Comparison of ENCODE assay signal across 8 mouse cellular contexts in the genomic region with DNA sequence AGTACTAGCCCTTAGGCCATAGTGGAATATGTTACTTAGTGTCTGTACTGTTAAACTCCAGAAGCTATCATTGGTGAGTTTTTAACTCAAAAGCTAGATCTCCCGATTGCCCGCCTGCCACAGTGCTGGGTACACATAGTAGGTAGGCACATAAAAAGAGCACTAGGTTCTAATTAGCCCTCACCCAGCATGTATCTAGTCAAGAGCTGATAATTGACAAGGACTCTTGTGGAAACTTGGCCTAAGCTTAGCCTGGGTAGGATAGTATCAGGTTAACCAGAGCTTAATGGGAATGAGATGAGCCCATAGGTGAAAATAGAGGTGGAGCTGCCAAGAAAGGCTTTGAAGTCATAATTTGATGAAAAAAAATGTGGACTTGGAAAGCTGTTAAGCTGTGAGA. TPM values are rescaled to one million over a fixed set of nuclear protein-coding genes. Genes with fewer than 3 reads are reported as not detected.
A peak's percentile ranks its signal among the peaks of the same experiment; 100 is the strongest.
DNase-seq lines count a peak whose midpoint lies in the region; ATAC-seq and TF ChIP-seq lines count a peak whose summit lies in the region.

No protein-coding gene starts in this region.

- no peak for DNase-seq in kidney, postnatal 0 days (ENCODE audit: low spot score)
- no peak for DNase-seq in kidney, adult 11 months
- DNase-seq in embryonic facial prominence, embryonic 10.5 days (ENCODE audit: low spot score), result no peak
- no peak for DNase-seq in midbrain, postnatal 0 days (ENCODE audit: low spot score)
- DNase-seq in embryo, embryonic 10 days (ENCODE audit: low spot score), result no peak
- no peak for DNase-seq in thymus, adult 2 months
- DNase-seq in spleen, postnatal 10 days (ENCODE audit: low spot score in 2 of 2), result no peak

- peak overlapping the region; percentile 98 for H3K9ac ChIP-seq in kidney, postnatal 0 days (ENCODE audit: low read depth, low read length)
- H3K9ac ChIP-seq in hindbrain, embryonic 16.5 days (ENCODE audit: low read depth, low read length), result peak overlapping the region; percentile 5; the same call in 1 of the 2 replicates
- peak overlapping the region; percentile 99 for H3K9ac ChIP-seq in midbrain, postnatal 0 days (replicated peaks; ENCODE audit: low read length, poor library complexity, severe bottlenecking)

- peaks cover 29% of the 10 kb centered on the region for H3K36me3 ChIP-seq in kidney, postnatal 0 days (ENCODE audit: insufficient read depth, low read length)
- peaks cover 53% of the 10 kb centered on the region for H3K36me3 ChIP-seq in embryonic facial prominence, embryonic 10.5 days (replicated peaks)
- peaks cover 22% of the 10 kb centered on the region for H3K36me3 ChIP-seq in hindbrain, embryonic 16.5 days (ENCODE audit: control insufficient read depth, insufficient read depth, low read length)
- H3K36me3 ChIP-seq in midbrain, postnatal 0 days (ENCODE audit: insufficient read depth, low read length), result peaks cover 19% of the 10 kb centered on the region
- peaks cover 29% of the 10 kb centered on the region for H3K36me3 ChIP-seq in thymus, adult 2 months (ENCODE audit: control insufficient read depth, insufficient read depth, low read length)

- TF ChIP-seq POLR2A in thymus, adult 2 months (IDR thresholded peaks at IDR 0.05; ENCODE audit: control insufficient read depth, extremely low read depth, insufficient read depth, low read length, poor library complexity), result no peak

- H3K9me3 ChIP-seq in kidney, postnatal 0 days (replicated peaks; ENCODE audit: low read length), result no peaks in the 10 kb centered on the region
- H3K9me3 ChIP-seq in embryonic facial prominence, embryonic 10.5 days, result no peaks in the 10 kb centered on the region
- no peaks in the 10 kb centered on the region for H3K9me3 ChIP-seq in hindbrain, embryonic 16.5 days (ENCODE audit: control insufficient read depth, low read length)
- no peaks in the 10 kb centered on the region for H3K9me3 ChIP-seq in midbrain, postnatal 0 days (ENCODE audit: low read length)

- ATAC-seq in kidney, postnatal 0 days (replicated peaks; ENCODE audit: low FRiP score, low read depth), result no peak
- no peak for ATAC-seq in hindbrain, embryonic 16.5 days
- ATAC-seq in midbrain, postnatal 0 days (ENCODE audit: low FRiP score), result no peak

- H3K4me2 ChIP-seq in kidney, postnatal 0 days (ENCODE audit: low read length), result peak overlapping the region; percentile 93
- H3K4me2 ChIP-seq in hindbrain, embryonic 16.5 days (ENCODE audit: low read length), result peak overlapping the region; percentile 90
- H3K4me2 ChIP-seq in midbrain, postnatal 0 days (ENCODE audit: low read depth, low read length, poor library complexity, severe bottlenecking), result peak overlapping the region; percentile 71

- WGBS in kidney, postnatal 0 days, result 28% methylated on average over 2 of the region's 2 CpGs
- 50% methylated on average over 2 of the region's 2 CpGs for WGBS in embryonic facial prominence, embryonic 10.5 days
- 46% methylated on average over 2 of the region's 2 CpGs for WGBS in hindbrain, embryonic 16.5 days
- WGBS in midbrain, postnatal 0 days, result 40% methylated on average over 2 of the region's 2 CpGs
- 13% methylated on average over 2 of the region's 2 CpGs for WGBS in thymus, adult 2 months

- no peak for TF ChIP-seq CTCF in kidney, postnatal 0 days (IDR thresholded peaks at IDR 0.05; ENCODE audit: low read depth)
- no peak for TF ChIP-seq CTCF in midbrain, postnatal 0 days (IDR thresholded peaks at IDR 0.05)
- TF ChIP-seq CTCF in thymus, adult 2 months (IDR thresholded peaks at IDR 0.05; ENCODE audit: borderline replicate concordance, control insufficient read depth, extremely low read depth, insufficient read depth, low read length, poor library complexity), result no peak

- no peak overlapping the region for H3K27ac ChIP-seq in kidney, postnatal 0 days
- peak overlapping the region; percentile 99; the same call in 1 of the 2 replicates for H3K27ac ChIP-seq in embryonic facial prominence, embryonic 10.5 days (replicated peaks)
- no peak overlapping the region for H3K27ac ChIP-seq in hindbrain, embryonic 16.5 days (ENCODE audit: low read depth, low read length)
- H3K27ac ChIP-seq in midbrain, postnatal 0 days (ENCODE audit: low read depth, low read length), result peak overlapping the region; percentile 99
- no peak overlapping the region for H3K27ac ChIP-seq in thymus, adult 2 months (ENCODE audit: control insufficient read depth, insufficient read depth, low read length)

- peaks cover 11% of the 10 kb centered on the region for H3K4me1 ChIP-seq in kidney, postnatal 0 days (replicated peaks; ENCODE audit: insufficient read depth, low read length)
- H3K4me1 ChIP-seq in embryonic facial prominence, embryonic 10.5 days, result peaks cover 25% of the 10 kb centered on the region
- peaks cover 24% of the 10 kb centered on the region for H3K4me1 ChIP-seq in hindbrain, embryonic 16.5 days (ENCODE audit: control insufficient read depth, insufficient read depth, low read depth, low read length)
- H3K4me1 ChIP-seq in midbrain, postnatal 0 days (ENCODE audit: insufficient read depth, low read length), result peaks cover 13% of the 10 kb centered on the region
- peaks cover 4% of the 10 kb centered on the region for H3K4me1 ChIP-seq in thymus, adult 2 months (replicated peaks; ENCODE audit: control insufficient read depth, insufficient read depth, low read length)

- peak overlapping the region; percentile 91 for H3K4me3 ChIP-seq in kidney, postnatal 0 days (replicated peaks; ENCODE audit: low read depth, low read length)
- peak overlapping the region; percentile 73 for H3K4me3 ChIP-seq in embryonic facial prominence, embryonic 10.5 days
- peak overlapping the region; percentile 98 for H3K4me3 ChIP-seq in hindbrain, embryonic 16.5 days (ENCODE audit: low read length)
- peak overlapping the region; percentile 91 for H3K4me3 ChIP-seq in midbrain, postnatal 0 days (ENCODE audit: low read depth, low read length)
- no peak overlapping the region for H3K4me3 ChIP-seq in thymus, adult 2 months (ENCODE audit: control insufficient read depth, insufficient read depth, low read length)

- H3K27me3 ChIP-seq in kidney, postnatal 0 days (ENCODE audit: insufficient read depth, low read length), result no peaks in the 10 kb centered on the region
- no peaks in the 10 kb centered on the region for H3K27me3 ChIP-seq in embryonic facial prominence, embryonic 10.5 days (replicated peaks; ENCODE audit: low read depth, poor library complexity, severe bottlenecking)
- H3K27me3 ChIP-seq in hindbrain, embryonic 16.5 days (replicated peaks; ENCODE audit: control insufficient read depth, insufficient read depth, low read length), result no peaks in the 10 kb centered on the region
- no peaks in the 10 kb centered on the region for H3K27me3 ChIP-seq in midbrain, postnatal 0 days (ENCODE audit: insufficient read depth, low read length)
- H3K27me3 ChIP-seq in thymus, adult 2 months (ENCODE audit: control insufficient read depth, insufficient read depth, low read length), result no peaks in the 10 kb centered on the region

RNA-seq across cellular contexts. Expression of gene Ppia, which starts 1.8 kb away (rescaled TPM):
- 5,621 and 5,791 TPM in 2 replicates for polyA plus RNA-seq in kidney, postnatal 0 days (2015; fragmentation: Nextera tagmentation; extraction: Ambion mirVana)
- polyA plus RNA-seq in embryonic facial prominence, embryonic 10.5 days (2016; fragmentation: Nextera tagmentation; extraction: Ambion mirVana), result 6,156 and 6,219 TPM in 2 replicates
- 4,094 and 4,423 TPM in 2 replicates for polyA plus RNA-seq in hindbrain, embryonic 16.5 days (2015; fragmentation: Nextera tagmentation; extraction: Ambion mirVana)
- 2,296 and 2,489 TPM in 2 replicates for total RNA-seq in midbrain, postnatal 0 days (2014; rRNA removed)
- polyA plus RNA-seq in midbrain, postnatal 0 days (2015; fragmentation: Nextera tagmentation; extraction: Ambion mirVana), result 5,099 and 5,106 TPM in 2 replicates
- 1,363 and 1,486 TPM in 2 replicates for polyA plus RNA-seq in thymus, adult 2 months (2012; rRNA removed)

RNA-seq across cellular contexts. Expression of gene H2afv, which starts 27.2 kb away (rescaled TPM):
- 441 and 458 TPM in 2 replicates for polyA plus RNA-seq in kidney, postnatal 0 days (2015; fragmentation: Nextera tagmentation; extraction: Ambion mirVana)
- 746 and 786 TPM in 2 replicates for polyA plus RNA-seq in embryonic facial prominence, embryonic 10.5 days (2016; fragmentation: Nextera tagmentation; extraction: Ambion mirVana)
- 223 and 239 TPM in 2 replicates for polyA plus RNA-seq in hindbrain, embryonic 16.5 days (2015; fragmentation: Nextera tagmentation; extraction: Ambion mirVana)
- 46.2 and 57.2 TPM in 2 replicates for total RNA-seq in midbrain, postnatal 0 days (2014; rRNA removed)
- 133 and 142 TPM in 2 replicates for polyA plus RNA-seq in midbrain, postnatal 0 days (2015; fragmentation: Nextera tagmentation; extraction: Ambion mirVana)
- polyA plus RNA-seq in thymus, adult 2 months (2012; rRNA removed), result 163 and 178 TPM in 2 replicates

RNA-seq across cellular contexts. Expression of gene Zmiz2, which starts 28.2 kb away (rescaled TPM):
- polyA plus RNA-seq in kidney, postnatal 0 days (2015; fragmentation: Nextera tagmentation; extraction: Ambion mirVana), result 9.9 TPM in 2 replicates
- polyA plus RNA-seq in embryonic facial prominence, embryonic 10.5 days (2016; fragmentation: Nextera tagmentation; extraction: Ambion mirVana), result 13.1 and 13.6 TPM in 2 replicates
- 29.1 and 29.6 TPM in 2 replicates for polyA plus RNA-seq in hindbrain, embryonic 16.5 days (2015; fragmentation: Nextera tagmentation; extraction: Ambion mirVana)
- total RNA-seq in midbrain, postnatal 0 days (2014; rRNA removed), result 139 and 153 TPM in 2 replicates
- 33.7 and 36.0 TPM in 2 replicates for polyA plus RNA-seq in midbrain, postnatal 0 days (2015; fragmentation: Nextera tagmentation; extraction: Ambion mirVana)
- polyA plus RNA-seq in thymus, adult 2 months (2012; rRNA removed), result 137 and 187 TPM in 2 replicates

RNA-seq across cellular contexts. Expression of gene Purb, which starts 58.6 kb away (rescaled TPM):
- 24.5 and 26.4 TPM in 2 replicates for polyA plus RNA-seq in kidney, postnatal 0 days (2015; fragmentation: Nextera tagmentation; extraction: Ambion mirVana)
- polyA plus RNA-seq in embryonic facial prominence, embryonic 10.5 days (2016; fragmentation: Nextera tagmentation; extraction: Ambion mirVana), result 17.5 and 17.7 TPM in 2 replicates
- 11.2 and 11.5 TPM in 2 replicates for polyA plus RNA-seq in hindbrain, embryonic 16.5 days (2015; fragmentation: Nextera tagmentation; extraction: Ambion mirVana)
- 38.0 and 45.1 TPM in 2 replicates for total RNA-seq in midbrain, postnatal 0 days (2014; rRNA removed)
- 12.2 and 14.2 TPM in 2 replicates for polyA plus RNA-seq in midbrain, postnatal 0 days (2015; fragmentation: Nextera tagmentation; extraction: Ambion mirVana)
- 12.7 and 17.8 TPM in 2 replicates for polyA plus RNA-seq in thymus, adult 2 months (2012; rRNA removed)

Comparison
In these comparisons a context has a peak if more than half of its experiments do, and no peak if none do; other contexts are left out.
1. H3K27ac ChIP-seq: peak in embryonic facial prominence, embryonic 10.5 days (single experiment) and midbrain, postnatal 0 days (single experiment); none in kidney, postnatal 0 days (single experiment), hindbrain, embryonic 16.5 days (single experiment) and thymus, adult 2 months (single experiment).
2. H3K9ac ChIP-seq: peak in every context shown above with its lines; median percentile 99 in midbrain, postnatal 0 days; 98 in kidney, postnatal 0 days; 5 in hindbrain, embryonic 16.5 days.
3. Peak in every context shown above with its lines, with median percentiles within 50 percentile points of each other: H3K4me2 ChIP-seq.